8 mouse cellular contexts compared by ENCODE assay signal in genomic region chr6:140622391-140623225, GRCm38 (mm10). TPM values are rescaled to one million over a fixed set of nuclear protein-coding genes. Genes with fewer than 3 reads are reported as not detected.
DNase-seq lines count a peak whose midpoint lies in the region; ATAC-seq and TF ChIP-seq lines count a peak whose summit lies in the region.

Gene Aebp2, plus strand, starts transcription at chr6:140622663.

- H3K36me3 ChIP-seq in spleen, adult 2 months (ENCODE audit: control insufficient read depth, insufficient read depth, low read length), result no peaks in the 10 kb centered on the region
- H3K36me3 ChIP-seq in hindbrain, embryonic 11.5 days (ENCODE audit: control insufficient read depth, insufficient read depth, low read length), result no peaks in the 10 kb centered on the region
- H3K36me3 ChIP-seq in midbrain, embryonic 15.5 days (replicated peaks), result no peaks in the 10 kb centered on the region

- 48% methylated on average over 30 of the region's 30 CpGs for WGBS in spleen, adult 2 months
- WGBS in hindbrain, embryonic 11.5 days, result 49% methylated on average over 30 of the region's 30 CpGs
- 47% methylated on average over 30 of the region's 30 CpGs for WGBS in midbrain, embryonic 15.5 days

- H3K4me3 ChIP-seq in spleen, adult 2 months (ENCODE audit: extremely low read depth, insufficient read depth, insufficient read length), result peak within 1 kb of the TSS; percentile 99
- peak within 1 kb of the TSS; percentile 99 for H3K4me3 ChIP-seq in bone marrow macrophage, adult 2 months (ENCODE audit: insufficient read depth, low read length)
- H3K4me3 ChIP-seq in hindbrain, embryonic 11.5 days (ENCODE audit: low read depth, low read length), result peak within 1 kb of the TSS; percentile 99
- peak within 1 kb of the TSS; percentile 72 for H3K4me3 ChIP-seq in midbrain, embryonic 15.5 days

- TF ChIP-seq CTCF in spleen, adult 2 months (IDR thresholded peaks at IDR 0.05; ENCODE audit: extremely low read depth, insufficient read depth, insufficient read length, insufficient replicate concordance), result no peak
- no peak for TF ChIP-seq CTCF in bone marrow macrophage, adult 2 months (IDR thresholded peaks at IDR 0.05; ENCODE audit: low read depth, low read length)

- peak within 1 kb of the TSS; percentile 47 for H3K4me2 ChIP-seq in hindbrain, embryonic 11.5 days (replicated peaks; ENCODE audit: low read depth, low read length)
- peak within 1 kb of the TSS; percentile 67 for H3K4me2 ChIP-seq in midbrain, embryonic 15.5 days

- ATAC-seq in hindbrain, embryonic 11.5 days (ENCODE audit: low FRiP score), result peak; percentile 3; the same call in 1 of the 2 replicates
- ATAC-seq in midbrain, embryonic 15.5 days (replicated peaks), result peak; percentile 11

- no peaks in the 10 kb centered on the region for H3K27me3 ChIP-seq in spleen, adult 2 months (ENCODE audit: control insufficient read depth, insufficient read depth, low read length)
- no peaks in the 10 kb centered on the region for H3K27me3 ChIP-seq in hindbrain, embryonic 11.5 days (ENCODE audit: control insufficient read depth, insufficient read depth, low read length)
- H3K27me3 ChIP-seq in midbrain, embryonic 15.5 days (replicated peaks), result no peaks in the 10 kb centered on the region

- no peaks in the 10 kb centered on the region for H3K9me3 ChIP-seq in hindbrain, embryonic 11.5 days (ENCODE audit: control insufficient read depth, low read length)
- H3K9me3 ChIP-seq in midbrain, embryonic 15.5 days, result no peaks in the 10 kb centered on the region

- no peak for TF ChIP-seq POLR2A in spleen, adult 2 months (IDR thresholded peaks at IDR 0.05; ENCODE audit: low read depth, low read length)
- no peak for TF ChIP-seq POLR2A in bone marrow macrophage, adult 2 months (IDR thresholded peaks at IDR 0.05; ENCODE audit: borderline replicate concordance, low read depth, low read length)

- intact Hi-C loops in left cerebral cortex, postnatal 36 days (cut with DNase I), result loop anchor here (5.0 kb wide), 1 partner anchor 145 kb away; no protein-coding TSS in a partner anchor

- H3K9ac ChIP-seq in hindbrain, embryonic 11.5 days (ENCODE audit: low read depth, low read length), result peak within 1 kb of the TSS; percentile 97
- peak within 1 kb of the TSS; percentile 99 for H3K9ac ChIP-seq in midbrain, embryonic 15.5 days

- no peak for DNase-seq in spleen, adult 2 months (ENCODE audit: low read depth in 1 of 2, low spot score in 2 of 2)
- no peak for DNase-seq in spleen, postnatal 36 days (ENCODE audit: low spot score in 2 of 2)
- DNase-seq in frontal cortex, postnatal 10 days (ENCODE audit: low spot score in 2 of 2), result peak; percentile 24 to 41
- DNase-seq in hindbrain, embryonic 11.5 days (ENCODE audit: low spot score), result no peak
- peak in 1 of 2 experiments; percentile 21 for DNase-seq in left cerebral cortex, postnatal 36 days (ENCODE audit: low spot score in 2 of 2)
- no peak for DNase-seq in ovary, postnatal 36 days (ENCODE audit: low spot score)

- H3K27ac ChIP-seq in spleen, adult 2 months (ENCODE audit: insufficient read depth, low read length), result peak within 1 kb of the TSS; percentile 97
- peak within 1 kb of the TSS; percentile 86 for H3K27ac ChIP-seq in bone marrow macrophage, adult 2 months (ENCODE audit: insufficient read depth, low read depth, low read length)
- peak within 1 kb of the TSS; percentile 93 for H3K27ac ChIP-seq in hindbrain, embryonic 11.5 days (ENCODE audit: low read depth, low read length)
- peak within 1 kb of the TSS; percentile 98 for H3K27ac ChIP-seq in midbrain, embryonic 15.5 days

- peaks cover 19% of the 10 kb centered on the region; the same call in 1 of the 2 replicates for H3K4me1 ChIP-seq in spleen, adult 2 months (ENCODE audit: control insufficient read depth, insufficient read depth, insufficient read length)
- peaks cover 44% of the 10 kb centered on the region for H3K4me1 ChIP-seq in bone marrow macrophage, adult 2 months (ENCODE audit: control insufficient read depth, insufficient read depth, low read length)
- 0 out of 2 replicates have a peak, but pooled peaks cover 2% of the 10 kb centered on the region for H3K4me1 ChIP-seq in hindbrain, embryonic 11.5 days (replicated peaks; ENCODE audit: control insufficient read depth, insufficient read depth, low read length)
- peaks cover 32% of the 10 kb centered on the region for H3K4me1 ChIP-seq in midbrain, embryonic 15.5 days

RNA-seq across cellular contexts. Expression of gene Aebp2, which starts in this region (rescaled TPM):
- polyA plus RNA-seq in spleen, adult 2 months (2012; rRNA removed), result 28.5 and 38.8 TPM in 2 replicates
- 41.3 and 46.1 TPM in 2 replicates for polyA plus RNA-seq in bone marrow macrophage, adult 2 months (2012; ENCODE audit: insufficient read depth, insufficient read length, missing spikeins)
- polyA plus RNA-seq in hindbrain, embryonic 11.5 days (2014; fragmentation: Nextera tagmentation; extraction: Ambion mirVana), result 12.8 and 18.9 TPM in 2 replicates
- 10 to 100 TPM; 55.8 to 68.0 TPM for total RNA-seq in left cerebral cortex, postnatal 36 days (2021)
- 7.7 and 9.0 TPM in 2 replicates for polyA plus RNA-seq in midbrain, embryonic 15.5 days (2015; fragmentation: Nextera tagmentation; extraction: Ambion mirVana)

Comparison
In these comparisons a context has a peak if more than half of its experiments do, and no peak if none do; other contexts are left out.
1. DNase-seq: peak in frontal cortex, postnatal 10 days (2 of 2); none in spleen, adult 2 months (0 of 2), spleen, postnatal 36 days (0 of 2), hindbrain, embryonic 11.5 days (single experiment) and ovary, postnatal 36 days (single experiment).
2. Peak in every context shown above with its lines, with median percentiles within 50 percentile points of each other: H3K27ac ChIP-seq and H3K4me3 ChIP-seq.